In genomic region chr7:44596996-44597538, GRCm38 (mm10) we compare ENCODE assay signal across 30 mouse cellular contexts. TPM values are rescaled to one million over a fixed set of nuclear protein-coding genes. Genes with fewer than 3 reads are reported as not detected.
DNase-seq lines count a peak whose midpoint lies in the region; ATAC-seq lines count a peak whose summit lies in the region.
"Had no signal": no experiment of that assay in that cellular context is flagged by ENCODE, and none has a peak within 500 bp of the region (broad histone marks: within the 10 kb centered on the region; RNA-seq: fewer than 3 reads in every experiment).

No protein-coding gene starts in this region.

- no peak overlapping the region for H3K4me2 ChIP-seq in midbrain, embryonic 13.5 days (replicated peaks)
- no peak overlapping the region for H3K4me2 ChIP-seq in midbrain, embryonic 16.5 days (ENCODE audit: low read length)
- H3K4me2 ChIP-seq: embryonic facial prominence, embryonic 12.5 days; heart, embryonic 11.5 days; hindbrain, embryonic 12.5 days; limb, embryonic 12.5 days; liver, embryonic 11.5 days; lung, embryonic 15.5 days; neural tube, embryonic 12.5 days had no signal

- H3K4me3 ChIP-seq in midbrain, embryonic 13.5 days (replicated peaks) = no peak overlapping the region
- no peak overlapping the region for H3K4me3 ChIP-seq in midbrain, embryonic 16.5 days (ENCODE audit: low read depth, low read length)
- H3K4me3 ChIP-seq: embryonic facial prominence, embryonic 12.5 days; hindbrain, embryonic 12.5 days; limb, embryonic 12.5 days; lung, embryonic 15.5 days; myocyte; neural tube, embryonic 12.5 days had no signal

- H3K9ac ChIP-seq in midbrain, embryonic 13.5 days (replicated peaks) = 0 out of 2 replicates have a peak overlapping the region, but pooled peaks have one; percentile 19
- no peak overlapping the region for H3K9ac ChIP-seq in midbrain, embryonic 16.5 days (ENCODE audit: low read depth, low read length)
- H3K9ac ChIP-seq: embryonic facial prominence, embryonic 12.5 days; hindbrain, embryonic 12.5 days; limb, embryonic 12.5 days; lung, embryonic 15.5 days; neural tube, embryonic 12.5 days had no signal

- ATAC-seq in midbrain, embryonic 13.5 days = no peak
- no peak for ATAC-seq in midbrain, embryonic 16.5 days
- ATAC-seq: CD4-positive, CD25-positive, alpha-beta regulatory T cell, adult 4 months; forebrain, embryonic 14.5 days; hindbrain, postnatal 0 days; intestine, embryonic 16.5 days had no signal

- peaks cover 8% of the 10 kb centered on the region for H3K36me3 ChIP-seq in midbrain, embryonic 13.5 days
- H3K36me3 ChIP-seq in midbrain, embryonic 16.5 days (ENCODE audit: control insufficient read depth, insufficient read depth, low read length) = peaks cover 3% of the 10 kb centered on the region; the same call in 1 of the 2 replicates
- H3K36me3 ChIP-seq: embryonic facial prominence, embryonic 12.5 days; hindbrain, embryonic 12.5 days; limb, embryonic 12.5 days; lung, embryonic 15.5 days had no signal

- WGBS in midbrain, embryonic 13.5 days = 62% methylated on average over 5 of the region's 5 CpGs
- WGBS in midbrain, embryonic 16.5 days = 56% methylated on average over 5 of the region's 5 CpGs

- peaks cover 23% of the 10 kb centered on the region for H3K27me3 ChIP-seq in midbrain, embryonic 13.5 days
- H3K27me3 ChIP-seq in midbrain, embryonic 16.5 days (ENCODE audit: control insufficient read depth, insufficient read depth, low read depth, low read length) = peaks cover 2% of the 10 kb centered on the region

- no peaks in the 10 kb centered on the region for H3K9me3 ChIP-seq in midbrain, embryonic 13.5 days
- no peaks in the 10 kb centered on the region for H3K9me3 ChIP-seq in midbrain, embryonic 16.5 days (replicated peaks; ENCODE audit: control insufficient read depth, low read length, poor library complexity, severe bottlenecking)
- H3K9me3 ChIP-seq: embryonic facial prominence, embryonic 12.5 days; hindbrain, embryonic 12.5 days; limb, embryonic 12.5 days; lung, embryonic 15.5 days; neural tube, embryonic 12.5 days had no signal

- DNase-seq in embryo, embryonic 10 days (ENCODE audit: low spot score) = peak; percentile 21
- DNase-seq in embryo, embryonic 11 days = no peak
- peak; percentile 64 for DNase-seq in cerebellum, adult 9-11 months
- DNase-seq in thymus, postnatal 36 days = no peak
- DNase-seq in liver = no peak
- DNase-seq: adrenal gland, postnatal 10 days; gastrocnemius, postnatal 25 days; heart, adult 18-20 months; heart, postnatal 36 days; kidney, adult 9 months; kidney, postnatal 10 days; midbrain, embryonic 14.5 days; right cerebral cortex, adult 18-20 months; right cerebral cortex, postnatal 4 days; thymus, adult 2 months; thymus, postnatal 4 days had no signal

- no peak overlapping the region for H3K27ac ChIP-seq in midbrain, embryonic 13.5 days
- H3K27ac ChIP-seq in midbrain, embryonic 16.5 days (ENCODE audit: low read length) = no peak overlapping the region
- H3K27ac ChIP-seq: embryonic facial prominence, embryonic 12.5 days; hindbrain, embryonic 12.5 days; hindbrain, postnatal 0 days; limb, embryonic 12.5 days; lung, embryonic 15.5 days; neural tube, embryonic 12.5 days had no signal

- H3K4me1 ChIP-seq in midbrain, embryonic 13.5 days (replicated peaks) = peaks cover 44% of the 10 kb centered on the region
- H3K4me1 ChIP-seq in midbrain, embryonic 16.5 days (ENCODE audit: control insufficient read depth, insufficient read depth, low read length) = peaks cover 22% of the 10 kb centered on the region

RNA-seq across cellular contexts. Expression of gene Kcnc3, which starts 6.6 kb away (rescaled TPM):
- 3.7 and 4.4 TPM in 2 replicates for polyA plus RNA-seq in midbrain, embryonic 13.5 days (2015; fragmentation: Nextera tagmentation; extraction: Ambion mirVana)
- polyA plus RNA-seq in midbrain, embryonic 16.5 days (2015; fragmentation: Nextera tagmentation; extraction: Ambion mirVana) = 5.5 and 6.4 TPM in 2 replicates

RNA-seq across cellular contexts. Expression of gene Napsa, which starts 24.9 kb away (rescaled TPM):
- 0.64 and 1.3 TPM in 2 replicates for polyA plus RNA-seq in midbrain, embryonic 13.5 days (2015; fragmentation: Nextera tagmentation; extraction: Ambion mirVana)
- 0.77 and 1.9 TPM in 2 replicates for polyA plus RNA-seq in midbrain, embryonic 16.5 days (2015; fragmentation: Nextera tagmentation; extraction: Ambion mirVana)
- polyA plus RNA-seq: myocyte had no signal

RNA-seq across cellular contexts. Expression of gene Nr1h2, which starts 43.3 kb away (rescaled TPM):
- 71.3 and 74.9 TPM in 2 replicates for polyA plus RNA-seq in midbrain, embryonic 13.5 days (2015; fragmentation: Nextera tagmentation; extraction: Ambion mirVana)
- polyA plus RNA-seq in midbrain, embryonic 16.5 days (2015; fragmentation: Nextera tagmentation; extraction: Ambion mirVana) = 54.1 and 58.1 TPM in 2 replicates

RNA-seq across cellular contexts. Expression of gene Pold1, which starts 48.4 kb away (rescaled TPM):
- 38.7 and 40.1 TPM in 2 replicates for polyA plus RNA-seq in midbrain, embryonic 13.5 days (2015; fragmentation: Nextera tagmentation; extraction: Ambion mirVana)
- 19.4 and 20.1 TPM in 2 replicates for polyA plus RNA-seq in midbrain, embryonic 16.5 days (2015; fragmentation: Nextera tagmentation; extraction: Ambion mirVana)

Comparison
In these comparisons a context has a peak if more than half of its experiments do, and no peak if none do; other contexts are left out.
1. DNase-seq: peak in embryo, embryonic 10 days (single experiment) and cerebellum, adult 9-11 months (single experiment); none in embryo, embryonic 11 days (single experiment), thymus, postnatal 36 days (0 of 2) and liver (single experiment).